Mouse (Mus musculus) adrenal gland, postnatal 25 days (tissue): ENCODE data around the gene Ppil1. TPM values are rescaled to one million over a fixed set of nuclear protein-coding genes. Genes with fewer than 3 reads are reported as not detected.

Experiments
- total RNA-seq: library from RNA; stranded (reverse); gene quantifications from 2 replicates; pipeline ENCODE4 v1.2.3, GENCODE M21; 2021

Ppil1 gene
- total RNA-seq, 1 experiment from 2014 or later: 22.3 TPM

Other genes with a start within 250 kb of the Ppil1 start
- gene Srsf3, start 231.6 kb downstream of the Ppil1 start, total RNA-seq: 119 and 172 TPM in 2 replicates
- 8.9 and 23.4 TPM in 2 replicates for gene Cdkn1a, start 173.2 kb downstream of the Ppil1 start, total RNA-seq
- 0.30 and 0.86 TPM in 2 replicates for gene Rab44, start 150.0 kb downstream of the Ppil1 start, total RNA-seq
- 0.33 and 0.52 TPM in 2 replicates for gene Cpne5, start 26.0 kb downstream of the Ppil1 start, total RNA-seq
- 116 and 134 TPM in 2 replicates for gene BC004004, start 4.6 kb upstream of the Ppil1 start, total RNA-seq
- 9.5 and 13.2 TPM in 2 replicates for gene Pi16, start 53.5 kb upstream of the Ppil1 start, total RNA-seq
- gene Mtch1, start 83.7 kb upstream of the Ppil1 start, total RNA-seq: 231 and 242 TPM in 2 replicates
- 1.6 and 3.0 TPM in 2 replicates for gene Fgd2, start 96.7 kb upstream of the Ppil1 start, total RNA-seq
- gene Pim1, start 226.6 kb upstream of the Ppil1 start, total RNA-seq: 88.8 and 160 TPM in 2 replicates